Mouse (Mus musculus) lung, adult 2 months (tissue): Measurements from ENCODE around the gene Gtf2f1.

Source experiments
- CTCF ChIP-seq: fragments of 200-500 bp; IDR thresholded peaks from 2 replicates; pipeline ENCODE4 v1.5.1; 2011; ENCODE audit warnings: mild to moderate bottlenecking, low read length, control low read depth; ENCODE audit not compliant: insufficient read depth
- POLR2A ChIP-seq: fragments of 200-500 bp; IDR thresholded peaks from 2 replicates; pipeline ENCODE4 v1.6.1; 2011; ENCODE audit warnings: low read depth, mild to moderate bottlenecking, control low read depth, low read length, borderline replicate concordance; ENCODE audit errors: extremely low read depth

GRCm38 (mm10) chr17:56996506-56996905 is 14.6 kb downstream of the Gtf2f1 start:
- TF ChIP-seq CTCF (no peak), POLR2A (no peak)
